Mouse (Mus musculus): Measurements from ENCODE around the gene Lgr4. TPM values are rescaled to one million over a fixed set of nuclear protein-coding genes. Genes with fewer than 3 reads are reported as not detected.
"Not testable (repeated sequence)": the region's sequence is repeated elsewhere in the genome, so short reads cannot be mapped to it uniquely, and the experiment has no call there.

The Lgr4 gene
- polyA plus RNA-seq (2012; rRNA removed) = 2.9 and 3.0 TPM in 2 replicates
- 3.9 and 4.2 TPM in 2 replicates for polyA plus RNA-seq (2014; fragmentation: Nextera tagmentation; extraction: Ambion mirVana)

DNA sequence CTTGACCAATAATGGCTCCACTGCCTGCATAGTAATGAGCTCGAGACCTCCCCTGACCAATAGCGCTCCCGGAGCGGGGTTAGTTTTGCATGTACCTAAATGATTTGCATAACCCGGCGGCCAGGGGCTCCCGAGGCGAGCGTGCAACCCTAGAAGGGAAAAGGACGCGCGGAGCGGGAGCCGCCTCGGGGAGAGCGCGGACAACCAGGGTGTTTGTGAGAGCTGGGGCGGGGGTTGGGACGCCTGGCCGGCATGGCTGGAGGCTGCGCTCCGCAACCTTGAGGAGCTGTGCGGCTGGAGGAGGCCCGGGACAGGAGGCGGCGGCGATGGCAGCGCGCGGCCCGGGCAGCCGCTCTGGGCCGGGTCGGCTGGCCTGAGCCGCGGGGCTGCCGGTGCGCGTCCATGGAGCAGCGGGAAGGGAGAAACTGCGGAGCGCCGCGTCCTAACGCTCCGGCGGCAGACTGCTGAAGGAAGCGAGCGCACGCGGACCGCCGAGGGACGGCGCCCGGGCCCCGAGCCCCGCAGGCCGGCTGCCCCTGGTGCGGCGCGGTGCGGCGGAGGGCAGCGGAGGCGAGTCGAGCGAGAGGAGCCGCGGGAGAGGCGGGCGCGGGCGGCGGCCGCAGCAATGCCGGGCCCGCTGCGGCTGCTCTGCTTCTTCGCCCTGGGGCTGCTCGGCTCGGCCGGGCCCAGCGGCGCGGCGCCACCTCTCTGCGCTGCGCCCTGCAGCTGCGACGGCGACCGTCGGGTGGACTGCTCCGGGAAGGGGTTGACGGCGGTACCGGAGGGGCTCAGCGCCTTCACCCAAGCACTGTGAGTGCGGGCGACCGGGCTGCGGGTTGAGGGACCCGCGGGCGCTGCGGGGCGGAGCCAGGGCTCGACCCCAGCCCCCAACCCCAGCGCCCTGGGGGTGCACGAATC is at the start of gene Lgr4:
Gene Lgr4 (plus strand): TSS at position 152 of the 918 bp plus-strand sequence.
- peak within 1 kb of the TSS; percentile 97 for H3K4me2 ChIP-seq (ENCODE audit: low read depth)
- TF ChIP-seq EP300 (IDR thresholded peaks at IDR 0.05; ENCODE audit: low read depth) = no peak
- peak; percentile 18; the same call in 1 of the 2 replicates for TF ChIP-seq CTCF (IDR thresholded peaks at IDR 0.05; ENCODE audit: low read depth)
- H3K36me3 ChIP-seq (replicated peaks; ENCODE audit: control insufficient read depth, insufficient read depth, low read depth) = no peaks in the 10 kb centered on the region
- H3K4me3 ChIP-seq (ENCODE audit: insufficient read depth in 1 of 2, low read depth in 2 of 2, low read length in 2 of 2) = peak within 1 kb of the TSS; percentile 56 to 84
- DNase-seq (ENCODE audit: low read depth in 3 of 3, low spot score in 3 of 3) (peak; percentile 95 to 97 (median 97)), ATAC-seq (ENCODE audit: insufficient read depth) (peak; percentile 97)
- peak within 1 kb of the TSS; percentile 80 for H3K9ac ChIP-seq (replicated peaks)
- H3K4me1 ChIP-seq (replicated peaks; ENCODE audit: control insufficient read depth in 2 of 2, insufficient read depth in 2 of 2, low read length in 1 of 2) = peaks cover 20 to 28% of the 10 kb centered on the region in 2 experiments
- H3K27ac ChIP-seq = peak within 1 kb of the TSS; percentile 77
- H3K9me3 ChIP-seq (ENCODE audit: control insufficient read depth, low read length) = no peaks in the 10 kb centered on the region
- no peaks in the 10 kb centered on the region for H3K27me3 ChIP-seq (ENCODE audit: control insufficient read depth, insufficient read depth, low read length)
- WGBS (ENCODE audit: insufficient replicate concordance) = under 1% methylated on average over 107 of the region's 111 CpGs

DNA sequence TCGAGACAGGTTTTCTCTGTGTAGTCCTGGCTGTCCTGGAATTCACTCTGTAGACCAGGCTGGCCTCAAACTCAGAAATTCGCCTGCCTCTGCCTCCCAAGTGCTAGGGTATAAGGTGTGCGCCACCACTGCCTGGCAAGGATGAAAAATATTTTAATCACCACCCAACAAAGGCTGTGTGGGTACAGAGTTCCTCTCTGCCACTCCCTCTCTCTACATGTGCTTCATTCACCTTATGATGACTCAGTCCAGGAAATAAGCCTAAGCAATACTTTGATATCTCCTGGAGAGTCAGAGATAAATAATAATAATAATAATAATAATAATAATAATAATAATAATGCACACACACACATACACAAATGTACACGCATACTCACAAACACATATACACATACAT is 38.0 kb upstream of the Lgr4 start:
- 50% methylated on average over 4 of the region's 4 CpGs for WGBS (ENCODE audit: insufficient replicate concordance)

DNA sequence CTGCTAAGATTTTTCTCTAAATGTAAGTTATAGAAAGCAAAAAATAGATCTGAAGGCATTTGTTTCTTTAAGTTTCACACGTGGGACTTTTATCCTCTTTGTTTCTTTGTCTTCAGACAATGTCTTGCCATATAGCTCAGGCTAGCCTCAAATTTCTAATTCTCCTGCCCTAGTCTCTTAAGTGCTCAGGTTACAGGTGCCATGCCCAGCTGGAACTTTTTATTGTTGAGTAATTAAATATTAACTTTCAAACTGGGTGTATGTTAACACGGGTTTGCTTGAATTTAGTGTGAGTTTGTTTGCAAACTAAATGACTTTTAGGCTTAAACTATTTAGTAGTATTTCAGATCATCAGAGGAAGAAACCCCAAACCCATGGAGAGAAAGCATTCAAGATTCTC is 36.3 kb upstream of the Lgr4 start:
- DNase-seq (ENCODE audit: low read depth in 3 of 3, low spot score in 3 of 3) = no peak
- no peak overlapping the region for H3K27ac ChIP-seq
- no peak overlapping the region for H3K9ac ChIP-seq (replicated peaks)
- no peak for TF ChIP-seq EP300 (IDR thresholded peaks at IDR 0.05; ENCODE audit: low read depth)
- TF ChIP-seq CTCF (IDR thresholded peaks at IDR 0.05; ENCODE audit: low read depth) = no peak
- no peak for ATAC-seq (ENCODE audit: insufficient read depth)
- H3K4me3 ChIP-seq (ENCODE audit: insufficient read depth in 1 of 2, low read depth in 2 of 2, low read length in 2 of 2) = no peak overlapping the region
- H3K9me3 ChIP-seq (ENCODE audit: control insufficient read depth, low read length) = no peaks in the 10 kb centered on the region
- H3K4me2 ChIP-seq (ENCODE audit: low read depth) = no peak overlapping the region
- no peaks in the 10 kb centered on the region for H3K36me3 ChIP-seq (replicated peaks; ENCODE audit: control insufficient read depth, insufficient read depth, low read depth)
- no peaks in the 10 kb centered on the region for H3K4me1 ChIP-seq (replicated peaks; ENCODE audit: control insufficient read depth in 2 of 2, insufficient read depth in 2 of 2, low read length in 1 of 2)
- 29% methylated on average over 2 of the region's 2 CpGs for WGBS (ENCODE audit: insufficient replicate concordance)
- H3K27me3 ChIP-seq (ENCODE audit: control insufficient read depth, insufficient read depth, low read length) = no peaks in the 10 kb centered on the region

More for the DNA sequence above, 38.0 kb upstream of the Lgr4 start:
- not testable (repeated sequence) for H3K4me1 ChIP-seq (replicated peaks; ENCODE audit: control insufficient read depth in 2 of 2, insufficient read depth in 2 of 2, low read length in 1 of 2); H3K36me3 ChIP-seq (replicated peaks; ENCODE audit: control insufficient read depth, insufficient read depth, low read depth); H3K9ac ChIP-seq (replicated peaks); H3K27me3 ChIP-seq (ENCODE audit: control insufficient read depth, insufficient read depth, low read length); DNase-seq (ENCODE audit: low read depth in 3 of 3, low spot score in 3 of 3); H3K4me2 ChIP-seq (ENCODE audit: low read depth); ATAC-seq (ENCODE audit: insufficient read depth); H3K4me3 ChIP-seq (ENCODE audit: insufficient read depth in 1 of 2, low read depth in 2 of 2, low read length in 2 of 2); H3K9me3 ChIP-seq (ENCODE audit: control insufficient read depth, low read length); H3K27ac ChIP-seq

DNA sequence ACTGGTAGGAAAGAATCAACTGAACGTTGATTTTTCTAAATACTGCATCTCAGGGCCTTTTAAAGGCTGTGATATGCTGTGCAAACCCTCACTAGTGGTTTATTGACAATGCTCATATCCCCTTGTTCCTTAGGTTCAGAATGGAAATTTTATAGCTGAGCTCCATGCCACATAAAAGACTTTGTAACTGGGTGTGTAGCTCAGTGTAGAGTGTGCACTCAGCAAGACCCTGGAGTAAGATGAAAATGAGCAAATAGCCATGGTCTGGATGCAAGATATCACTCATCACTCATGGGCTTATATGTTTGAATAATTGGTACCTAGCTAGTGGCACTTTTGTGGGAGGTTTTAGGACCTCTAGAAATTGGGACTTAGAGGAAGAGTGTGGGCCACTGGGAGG is 35.8 kb upstream of the Lgr4 start:
- no peak for TF ChIP-seq EP300 (IDR thresholded peaks at IDR 0.05; ENCODE audit: low read depth)
- TF ChIP-seq CTCF (IDR thresholded peaks at IDR 0.05; ENCODE audit: low read depth) = no peak
- no peaks in the 10 kb centered on the region for H3K36me3 ChIP-seq (replicated peaks; ENCODE audit: control insufficient read depth, insufficient read depth, low read depth)
- no peak overlapping the region for H3K4me2 ChIP-seq (ENCODE audit: low read depth)
- no peaks in the 10 kb centered on the region for H3K27me3 ChIP-seq (ENCODE audit: control insufficient read depth, insufficient read depth, low read length)
- H3K4me1 ChIP-seq (replicated peaks; ENCODE audit: control insufficient read depth in 2 of 2, insufficient read depth in 2 of 2, low read length in 1 of 2) = no peaks in the 10 kb centered on the region
- no peak overlapping the region for H3K27ac ChIP-seq
- ATAC-seq (ENCODE audit: insufficient read depth) (no peak), DNase-seq (ENCODE audit: low read depth in 3 of 3, low spot score in 3 of 3) (no peak)
- no peak overlapping the region for H3K4me3 ChIP-seq (ENCODE audit: insufficient read depth in 1 of 2, low read depth in 2 of 2, low read length in 2 of 2)
- WGBS (ENCODE audit: insufficient replicate concordance) = 26% methylated on average over 1 of the region's 1 CpGs
- H3K9ac ChIP-seq (replicated peaks) = no peak overlapping the region
- no peaks in the 10 kb centered on the region for H3K9me3 ChIP-seq (ENCODE audit: control insufficient read depth, low read length)

DNA sequence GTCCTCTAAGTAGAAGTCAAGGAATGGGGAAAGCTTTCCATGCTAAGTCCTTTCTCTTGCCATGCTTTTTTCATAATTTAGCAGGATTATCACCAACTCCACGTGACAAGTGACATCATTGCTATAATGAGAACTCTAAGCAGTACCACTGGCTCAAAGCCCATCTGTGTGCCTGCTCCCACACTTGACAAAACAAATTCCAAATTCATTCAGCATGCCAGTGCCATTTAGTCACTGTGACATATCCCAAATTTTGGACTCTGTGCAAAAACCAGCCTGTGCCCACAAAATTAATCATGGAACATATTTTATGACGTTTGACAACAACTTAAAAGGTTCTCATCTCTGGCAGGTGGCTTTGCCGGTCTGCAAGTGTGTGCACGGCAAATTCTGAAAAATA is 33.3 kb upstream of the Lgr4 start:
- H3K9me3 ChIP-seq (ENCODE audit: control insufficient read depth, low read length) = no peaks in the 10 kb centered on the region
- H3K4me2 ChIP-seq (ENCODE audit: low read depth) = no peak overlapping the region
- no peaks in the 10 kb centered on the region for H3K4me1 ChIP-seq (replicated peaks; ENCODE audit: control insufficient read depth in 2 of 2, insufficient read depth in 2 of 2, low read length in 1 of 2)
- H3K27ac ChIP-seq = no peak overlapping the region
- WGBS (ENCODE audit: insufficient replicate concordance) = 50% methylated on average over 4 of the region's 4 CpGs
- no peaks in the 10 kb centered on the region for H3K36me3 ChIP-seq (replicated peaks; ENCODE audit: control insufficient read depth, insufficient read depth, low read depth)
- TF ChIP-seq CTCF (IDR thresholded peaks at IDR 0.05; ENCODE audit: low read depth) (no peak), EP300 (IDR thresholded peaks at IDR 0.05; ENCODE audit: low read depth) (no peak)
- H3K9ac ChIP-seq (replicated peaks) = no peak overlapping the region
- DNase-seq (ENCODE audit: low read depth in 3 of 3, low spot score in 3 of 3) (no peak), ATAC-seq (ENCODE audit: insufficient read depth) (no peak)
- H3K4me3 ChIP-seq (ENCODE audit: insufficient read depth in 1 of 2, low read depth in 2 of 2, low read length in 2 of 2) = no peak overlapping the region
- no peaks in the 10 kb centered on the region for H3K27me3 ChIP-seq (ENCODE audit: control insufficient read depth, insufficient read depth, low read length)
